Mouse (Mus musculus) Patski (cell line): ENCODE measurements at regions not wholly inside any gene's neighbourhood (a gene's known extent, or its start where the extent isn't known, plus 50 kb on each side); places are given as distances from the start of the nearest gene placed in this dataset.

Experiments used
- ATAC-seq: fragments of 100-300 bp; one replicate; pipeline ENCODE4 v1.8.0; 2021
- CTCF ChIA-PET: fragments of 350-600 bp; sonication (Branson Sonifier 250); formaldehyde crosslinking; loops from one replicate; lab custom pipeline; 2022; ENCODE audit warnings: inconsistent platforms; lab: Charles Lee
- POLR2A ChIA-PET: fragments of 350-600 bp; sonication (Branson Sonifier 250); formaldehyde crosslinking; loops from one replicate; lab custom pipeline; 2022; ENCODE audit warnings: antibody characterized with exemption, inconsistent platforms; lab: Charles Lee
- DNase-seq: peaks from one replicate; pipeline ENCODE4 v3.0.0-alpha.2; 2011; ENCODE audit warnings: low read depth, low spot score
- H3K27me3 ChIP-seq: fragments of 371-371 bp; one replicate; pipeline ENCODE4 v1.5.1; 2021
- CTCF ChIP-seq: fragments of 100-300 bp; IDR thresholded peaks from one replicate; pipeline ENCODE4 v1.5.1; 2021
- in situ Hi-C: fragments of 300-500 bp; cut with MboI; formaldehyde crosslinking; loops from 3 replicates; pipeline ENCODE4 v1.11.1; 2018; ENCODE audit warnings: low pct_unique_long_range_greater_than_20kb, mixed read lengths

DNA sequence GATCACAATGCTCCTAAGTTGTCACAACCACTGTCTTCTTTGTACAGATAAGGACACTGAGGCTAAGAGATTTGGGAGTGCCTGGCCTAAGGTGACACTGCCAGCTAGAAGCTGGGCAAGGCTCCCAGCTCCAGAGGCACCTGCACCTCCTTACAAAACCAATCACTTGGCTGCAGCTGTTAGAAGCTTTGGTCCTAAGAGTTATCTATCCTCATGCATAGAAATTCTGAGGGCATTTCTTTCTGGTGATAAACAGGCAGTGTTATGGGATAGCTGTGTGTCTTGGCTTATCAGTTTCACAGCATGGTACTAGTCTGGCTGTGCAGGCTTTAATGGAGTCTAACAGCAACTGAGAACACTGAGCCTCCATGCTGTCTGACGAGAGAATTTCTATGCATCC lies 226.2 kb downstream of the Fam49a start:
- no peaks in the 10 kb centered on the region for H3K27me3 ChIP-seq
- no peak for TF ChIP-seq CTCF
- DNase-seq (no peak), ATAC-seq (no peak)
- ChIA-PET CTCF (no interaction called here), POLR2A (no interaction called here)
- in situ Hi-C loops: no loop called here

DNA sequence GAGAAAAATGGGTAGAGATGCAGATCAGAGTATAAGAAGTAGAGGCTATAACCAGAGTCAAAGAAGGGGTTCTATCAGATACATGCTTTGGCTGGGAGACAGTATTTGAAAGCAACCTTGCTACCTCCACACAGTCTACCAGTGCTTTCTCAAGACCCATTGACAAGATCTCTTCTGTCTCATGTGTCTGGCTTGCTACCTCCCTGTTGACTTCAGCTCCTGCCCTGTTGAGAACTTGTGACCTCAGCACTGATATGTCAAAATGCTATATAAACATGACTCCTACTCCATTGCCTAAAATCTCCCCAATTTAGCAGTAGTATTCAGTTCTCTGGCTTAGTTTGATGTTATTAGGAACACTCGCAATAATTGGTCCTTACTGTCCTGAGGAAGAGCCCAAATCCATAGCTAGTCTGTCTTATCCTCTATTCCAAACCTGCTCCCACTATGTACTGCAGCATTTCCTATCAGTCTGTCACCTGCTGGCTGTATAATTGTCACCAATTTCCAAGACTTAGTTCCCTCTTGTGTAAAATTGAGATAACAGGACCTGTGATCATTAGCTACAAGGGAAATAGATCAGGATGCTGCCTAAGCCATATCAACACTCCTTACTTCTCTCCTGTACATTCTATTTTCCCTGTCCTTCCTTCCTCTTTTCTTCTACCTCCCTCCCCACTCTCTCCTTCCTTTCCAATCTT lies 224.9 kb downstream of the Fam49a start:
- DNase-seq: no peak
- no peaks in the 10 kb centered on the region for H3K27me3 ChIP-seq
- ChIA-PET CTCF (no interaction called here), POLR2A (no interaction called here)
- in situ Hi-C loops: no loop called here
- ATAC-seq: no peak
- no peak for TF ChIP-seq CTCF

DNA sequence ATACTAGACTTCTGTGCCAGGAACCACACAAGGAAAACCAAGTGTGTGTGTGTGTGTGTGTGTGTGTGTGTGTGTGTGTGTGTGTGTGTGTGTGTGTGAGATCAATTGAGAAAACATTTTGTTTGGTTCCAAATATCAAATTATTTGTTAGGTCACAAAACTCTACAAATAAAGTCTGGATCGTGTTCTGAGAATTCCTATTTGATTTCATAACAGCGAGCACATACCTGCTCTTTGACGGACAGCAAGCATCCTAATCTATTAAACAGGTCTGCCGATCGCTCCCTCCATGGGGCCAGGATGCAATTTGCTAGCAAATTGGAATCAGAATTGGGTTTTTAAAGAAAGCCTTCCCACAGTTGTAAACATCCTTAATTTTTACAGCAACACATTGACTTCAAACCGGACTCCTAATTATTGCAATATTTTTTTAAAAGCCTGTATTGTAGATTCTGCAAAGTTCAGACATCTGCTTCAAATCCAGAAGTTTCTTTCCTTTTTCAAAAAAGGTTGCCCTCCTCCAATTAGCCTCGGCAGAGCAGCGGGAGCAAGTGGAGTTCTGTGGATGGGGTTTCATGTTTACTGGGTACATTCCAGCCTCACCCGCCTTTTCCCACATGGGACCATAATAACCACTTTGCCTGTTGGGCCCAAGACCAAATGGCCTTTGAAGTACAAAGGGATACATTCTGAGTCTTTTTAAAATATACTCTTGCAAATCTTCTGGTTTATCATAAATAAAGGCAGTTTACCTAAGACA lies 223.2 kb downstream of the Fam49a start:
- no peak for ATAC-seq
- DNase-seq: no peak

DNA sequence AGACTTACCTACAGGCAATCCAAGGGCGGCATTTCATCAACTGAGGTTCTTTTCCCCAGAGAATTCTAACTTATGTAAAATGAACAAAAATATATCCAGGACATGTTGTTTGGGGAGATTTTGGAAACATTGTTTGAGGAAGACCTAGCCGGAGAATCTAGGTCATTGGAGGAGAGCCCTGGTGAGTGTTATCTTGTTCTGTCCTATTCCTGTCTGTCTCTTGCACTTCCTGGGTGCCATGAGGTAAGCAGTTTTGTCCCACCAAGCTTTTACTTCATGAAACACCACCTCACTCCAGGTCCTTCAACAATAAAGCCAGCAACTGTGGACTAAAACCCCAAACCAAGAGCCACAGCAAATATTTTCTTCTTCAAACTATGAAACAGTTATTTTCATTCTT lies 218.5 kb downstream of the Fam49a start:
- in situ Hi-C loops: no loop called here
- H3K27me3 ChIP-seq: peaks cover 9% of the 10 kb centered on the region
- CTCF ChIA-PET: no interaction called here
- POLR2A ChIA-PET: no interaction called here
- ATAC-seq: no peak
- DNase-seq: no peak
- no peak for TF ChIP-seq CTCF

More for the DNA sequence above, 223.2 kb downstream of the Fam49a start:
- no peak for TF ChIP-seq CTCF
- no peaks in the 10 kb centered on the region for H3K27me3 ChIP-seq
- ChIA-PET POLR2A (no interaction called here), CTCF (no interaction called here)
- in situ Hi-C loops: no loop called here

DNA sequence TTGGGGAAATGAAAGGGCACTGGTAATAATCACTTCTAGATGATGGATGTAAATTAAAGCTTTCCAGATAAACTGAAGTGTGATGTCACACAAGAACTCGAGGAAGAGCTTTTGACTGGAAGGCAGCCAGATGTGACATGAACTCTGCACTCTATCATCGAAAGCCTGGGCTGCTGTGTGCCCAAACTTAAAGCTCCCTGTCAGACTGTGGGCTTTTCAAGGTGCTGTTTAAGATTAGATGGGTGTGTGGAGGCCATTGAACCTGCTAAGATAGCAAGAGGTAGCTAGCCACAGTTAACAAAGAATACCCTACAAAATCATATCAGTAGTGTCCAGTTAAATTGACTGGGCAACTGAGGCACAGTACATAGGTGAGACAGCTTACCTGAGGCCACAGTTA lies 190.1 kb downstream of the Fam49a start:
- in situ Hi-C loops: no loop called here
- no peak for DNase-seq
- ATAC-seq: no peak
- no peak for TF ChIP-seq CTCF
- ChIA-PET CTCF (interaction anchor here (1.6 kb wide), 1 partner anchor 13 kb away, joined by 5 read pairs; no protein-coding TSS in a partner anchor), POLR2A (no interaction called here)
- peaks cover 6% of the 10 kb centered on the region for H3K27me3 ChIP-seq

DNA sequence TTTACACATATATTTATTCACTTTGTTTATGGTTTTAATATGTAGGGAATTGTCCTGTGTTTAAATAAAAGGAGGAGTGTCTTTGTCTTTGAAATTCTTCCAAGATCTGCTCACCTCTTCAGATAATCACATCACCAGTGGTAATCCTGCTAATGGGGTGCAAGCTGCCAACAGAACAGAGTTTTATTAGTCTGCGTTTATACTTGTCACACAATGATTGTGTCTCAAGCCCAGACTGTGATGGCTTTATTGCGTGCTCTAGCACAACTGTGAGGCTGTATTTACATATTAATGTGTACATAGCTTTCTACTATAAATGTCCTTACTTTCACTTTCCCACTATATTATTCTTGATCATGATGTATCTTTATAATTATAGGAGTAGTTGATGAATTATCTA lies 184.8 kb downstream of the Fam49a start:
- in situ Hi-C loops: loop anchor here (25.0 kb wide), 1 partner anchor 166 kb away; no protein-coding TSS in a partner anchor
- no peak for TF ChIP-seq CTCF
- H3K27me3 ChIP-seq: peaks cover 7% of the 10 kb centered on the region
- DNase-seq (no peak), ATAC-seq (no peak)
- POLR2A ChIA-PET: interaction anchor here (0.6 to 0.7 kb wide), 2 partner anchors 10 to 25 kb away, joined by 3 to 4 read pairs; no protein-coding TSS in a partner anchor
- CTCF ChIA-PET: no interaction called here

DNA sequence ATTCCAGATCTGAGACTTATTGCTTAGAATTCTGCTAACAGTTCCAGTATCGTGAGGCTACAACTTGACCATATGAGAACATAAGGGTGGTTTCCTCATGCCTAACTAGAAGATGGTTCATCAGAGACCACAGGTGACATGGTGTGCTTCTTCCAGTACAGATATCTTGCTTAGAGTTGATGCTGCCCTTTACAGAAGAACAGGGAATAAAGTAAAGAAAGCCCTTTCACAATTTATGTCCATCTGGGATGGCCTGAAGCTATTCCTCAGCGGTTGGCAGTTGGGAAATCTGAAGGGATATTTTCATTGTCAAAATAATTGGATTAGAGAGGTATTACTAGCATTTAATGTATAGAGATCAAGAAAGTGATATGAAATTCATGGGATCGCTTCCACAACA lies 184.3 kb downstream of the Fam49a start:
- no peak for TF ChIP-seq CTCF
- peaks cover 7% of the 10 kb centered on the region for H3K27me3 ChIP-seq
- ATAC-seq (no peak), DNase-seq (no peak)
- in situ Hi-C loops: loop anchor here (25.0 kb wide), 1 partner anchor 166 kb away; no protein-coding TSS in a partner anchor
- CTCF ChIA-PET: no interaction called here
- POLR2A ChIA-PET: interaction anchor here (0.6 kb wide), 1 partner anchor 10 kb away, joined by 4 read pairs; no protein-coding TSS in a partner anchor

DNA sequence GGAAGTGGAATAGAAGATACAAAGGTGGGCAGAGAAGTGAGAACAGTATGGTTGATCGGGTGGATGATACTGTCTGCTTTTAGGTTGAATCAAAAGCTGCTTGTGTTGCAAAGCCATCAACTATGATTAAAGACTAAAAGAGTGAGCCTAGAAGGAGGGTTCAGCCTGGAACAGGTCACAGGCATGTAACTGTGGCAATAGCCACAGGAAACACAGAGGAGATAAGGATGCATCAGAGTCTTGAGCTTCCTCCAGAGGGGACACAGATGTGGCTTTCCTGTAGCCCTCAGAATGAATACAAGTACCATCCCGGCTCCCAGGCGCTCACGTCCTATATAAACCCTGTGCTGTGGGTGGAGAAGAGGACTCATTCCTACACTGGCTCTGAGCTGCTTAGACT lies 180.9 kb downstream of the Fam49a start:
- no peak for ATAC-seq
- H3K27me3 ChIP-seq: peaks cover 7% of the 10 kb centered on the region
- ChIA-PET POLR2A (no interaction called here), CTCF (no interaction called here)
- in situ Hi-C loops: loop anchor here (25.0 kb wide), 1 partner anchor 169 kb away; no protein-coding TSS in a partner anchor
- no peak for DNase-seq
- no peak for TF ChIP-seq CTCF

DNA sequence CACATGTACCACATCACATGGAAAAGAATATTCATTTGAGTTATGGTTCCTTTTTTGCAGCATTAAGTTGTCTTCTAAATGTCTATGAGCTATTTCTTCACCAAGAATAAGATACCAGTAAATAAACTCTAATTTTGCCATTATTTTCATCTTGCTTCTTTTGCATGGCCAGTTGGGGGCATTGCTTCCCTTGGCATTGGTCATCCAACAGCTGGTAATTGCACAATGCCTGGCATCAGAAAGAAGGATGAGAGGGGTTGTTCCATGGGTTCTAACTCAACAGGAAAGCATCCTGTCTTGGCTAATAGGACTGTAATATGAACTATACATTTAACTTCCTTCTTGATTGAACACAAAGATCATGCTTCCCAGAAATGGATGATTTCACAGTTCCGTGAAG lies 174.4 kb downstream of the Fam49a start:
- POLR2A ChIA-PET: interaction anchor here (0.6 kb wide), 2 partner anchors 10 to 36 kb away, joined by 3 to 4 read pairs; no protein-coding TSS in a partner anchor
- CTCF ChIA-PET: interaction anchor here (0.7 to 2.8 kb wide), 3 partner anchors 15 to 187 kb away, joined by 3 to 16 read pairs (median 3); no protein-coding TSS in a partner anchor
- in situ Hi-C loops: loop anchor here (25.0 kb wide), 1 partner anchor 176 kb away; no protein-coding TSS in a partner anchor
- peaks cover 16% of the 10 kb centered on the region for H3K27me3 ChIP-seq
- no peak for ATAC-seq
- no peak for DNase-seq
- peak; percentile 64 for TF ChIP-seq CTCF

DNA sequence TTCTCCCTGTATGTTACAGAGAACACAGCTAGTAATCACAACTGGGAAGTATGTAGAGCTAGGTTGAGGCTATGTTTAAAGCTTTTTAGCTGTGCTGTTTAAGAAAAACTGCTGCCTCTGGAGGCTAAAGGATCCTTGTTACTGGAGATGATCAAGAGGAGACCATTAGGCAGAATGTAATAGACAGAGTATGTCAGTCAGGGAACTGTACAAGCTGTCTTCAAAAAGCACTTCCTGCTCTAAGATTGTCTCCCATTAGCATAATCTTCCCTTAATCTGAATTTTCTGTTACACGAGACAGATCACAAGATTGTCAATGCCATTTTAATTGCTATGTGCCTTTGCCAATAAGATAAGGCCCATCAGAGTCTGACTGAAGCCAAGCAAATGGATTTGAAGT lies 170.7 kb downstream of the Fam49a start:
- CTCF ChIA-PET: no interaction called here
- ATAC-seq (no peak), DNase-seq (no peak)
- peaks cover 16% of the 10 kb centered on the region for H3K27me3 ChIP-seq
- in situ Hi-C loops: loop anchor here (25.0 kb wide), 1 partner anchor 180 kb away; no protein-coding TSS in a partner anchor
- POLR2A ChIA-PET: no interaction called here
- TF ChIP-seq CTCF: no peak
